Mouse (Mus musculus) forebrain, embryonic 10.5 days (tissue): Measurements from ENCODE around the gene Usp49. TPM values are rescaled to one million over a fixed set of nuclear protein-coding genes. Genes with fewer than 3 reads are reported as not detected.
"Not testable (repeated sequence)": the region's sequence is repeated elsewhere in the genome, so short reads cannot be mapped to it uniquely, and the experiment has no call there.

Experiments
- DNase-seq: peaks from one replicate; pipeline ENCODE4 v3.0.0-alpha.2; 2017; ENCODE audit warnings: low spot score; ENCODE audit errors: extremely low spot score
- H3K27ac ChIP-seq: fragments of 300-500 bp; sonication (generic); 2 replicates; pipeline ENCODE4 v1.5.1; 2016; ENCODE audit warnings: mild to moderate bottlenecking
- H3K27me3 ChIP-seq: fragments of 300-500 bp; sonication (generic); 2 replicates; pipeline ENCODE4 v1.6.1; 2016; ENCODE audit warnings: mild to moderate bottlenecking; ENCODE audit not compliant: poor library complexity, severe bottlenecking
- H3K36me3 ChIP-seq: fragments of 300-500 bp; sonication (generic); replicated peaks from 2 replicates; pipeline ENCODE4 v1.6.1; 2016; ENCODE audit warnings: mild to moderate bottlenecking, moderate library complexity
- H3K4me1 ChIP-seq: fragments of 300-500 bp; sonication (generic); 2 replicates; pipeline ENCODE4 v1.6.1; 2016
- H3K4me3 ChIP-seq: fragments of 300-500 bp; sonication (generic); 2 replicates; pipeline ENCODE4 v1.5.1; 2016; ENCODE audit warnings: mild to moderate bottlenecking, moderate library complexity
- H3K9me3 ChIP-seq: fragments of 300-500 bp; sonication (generic); 2 replicates; pipeline ENCODE4 v1.6.1; 2016; ENCODE audit warnings: mild to moderate bottlenecking, moderate library complexity
- WGBS: fragments of 180-500 bp; shearing (Covaris S2); methylation state at CpG from one replicate; pipeline ENCODE4 v1.1.7; 2016; 5-methylcytosine and 5-hydroxymethylcytosine counted together
- polyA plus RNA-seq: library from polyadenylated mRNA; unstranded; fragments of >200 nt; fragmentation: Nextera tagmentation; extraction: Ambion mirVana; gene quantifications from 2 replicates; pipeline ENCODE4 v1.2.1, GENCODE M21; 2016

Gene Usp49
- polyA plus RNA-seq, 1 experiment from 2014 or later = 6.0 TPM

DNA sequence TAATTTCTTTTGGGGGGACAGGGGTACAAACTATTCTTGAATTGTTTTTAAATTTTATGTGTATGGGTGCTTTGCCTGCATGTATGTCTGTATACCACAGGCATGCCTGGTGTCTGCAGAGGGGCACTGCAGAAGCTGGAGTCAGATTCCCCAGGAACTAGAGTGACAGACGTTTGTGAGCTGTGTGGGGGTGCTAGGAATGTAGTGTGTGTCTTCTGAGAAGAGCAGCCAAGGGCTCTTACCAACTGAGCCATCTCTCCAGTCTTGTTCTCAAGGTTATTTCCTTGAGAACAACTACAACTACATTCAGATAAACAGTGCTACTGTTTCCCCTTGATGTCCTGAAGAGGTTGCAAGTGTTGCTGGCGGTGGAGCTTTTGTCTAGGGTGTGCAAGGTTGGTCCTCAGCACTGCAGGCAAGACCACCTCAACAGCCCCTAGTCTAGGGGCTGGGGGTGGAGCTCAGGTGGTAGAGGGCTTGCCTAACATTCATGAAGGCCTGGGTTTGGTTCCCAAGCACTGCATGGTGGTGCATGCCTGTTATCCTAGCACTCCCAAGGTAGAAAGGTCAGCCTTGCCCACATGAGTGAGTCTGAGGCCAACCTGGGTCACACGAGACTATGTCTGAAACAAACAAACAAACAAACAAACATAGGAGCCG lies 1.8 kb downstream of the Usp49 start:
- H3K27ac ChIP-seq = no peak overlapping the region
- WGBS = 73% methylated on average over 4 of the region's 4 CpGs
- H3K9me3 ChIP-seq = no peaks in the 10 kb centered on the region
- DNase-seq = no peak
- peaks cover 17% of the 10 kb centered on the region for H3K36me3 ChIP-seq
- no peak overlapping the region for H3K4me3 ChIP-seq
- no peaks in the 10 kb centered on the region for H3K27me3 ChIP-seq
- H3K4me1 ChIP-seq = peaks cover 43% of the 10 kb centered on the region

DNA sequence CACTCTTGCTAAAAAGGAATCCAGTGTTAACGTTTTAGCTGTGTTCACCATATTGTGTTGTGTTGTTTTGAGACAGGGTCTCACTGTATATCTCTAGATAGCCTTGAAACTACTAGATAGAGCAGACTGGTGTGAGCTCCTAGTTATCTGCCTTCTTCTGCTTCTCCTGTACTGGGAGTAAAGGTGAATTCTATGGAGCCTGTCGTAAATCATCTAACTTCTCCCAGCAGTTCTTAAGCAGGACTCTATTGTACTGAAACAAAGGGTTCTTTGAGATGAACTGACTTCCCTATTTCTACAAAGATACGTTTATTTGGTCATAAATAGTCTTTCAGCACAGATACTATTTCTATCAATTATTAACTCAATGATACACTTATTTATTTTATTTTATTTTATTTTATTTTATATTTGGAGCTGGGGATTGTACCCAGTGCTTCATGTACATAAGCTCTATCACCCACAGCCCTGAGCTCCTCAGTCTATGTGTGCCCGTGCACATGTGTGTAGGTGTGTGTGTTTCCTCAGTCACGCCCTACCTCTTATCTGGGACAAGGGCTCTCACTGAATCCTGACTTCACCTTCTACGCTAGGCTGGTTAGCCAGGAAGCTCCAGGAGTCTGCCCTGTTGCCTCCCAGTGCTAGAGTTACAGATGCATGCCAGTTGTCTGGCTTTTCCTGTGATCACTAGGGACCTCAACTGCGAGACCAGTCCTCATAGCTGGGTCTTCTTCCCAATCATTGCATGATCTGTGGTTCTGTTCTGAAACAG lies 3.7 kb downstream of the Usp49 start:
- Histone ChIP-seq H3K9me3 (no peaks in the 10 kb centered on the region), H3K4me3 (no peak overlapping the region), H3K4me1 (peaks cover 41% of the 10 kb centered on the region), H3K27ac (no peak overlapping the region), H3K27me3 (no peaks in the 10 kb centered on the region), H3K36me3 (peaks cover 15% of the 10 kb centered on the region)
- no peak for DNase-seq
- 83% methylated on average over 7 of the region's 7 CpGs for WGBS

DNA sequence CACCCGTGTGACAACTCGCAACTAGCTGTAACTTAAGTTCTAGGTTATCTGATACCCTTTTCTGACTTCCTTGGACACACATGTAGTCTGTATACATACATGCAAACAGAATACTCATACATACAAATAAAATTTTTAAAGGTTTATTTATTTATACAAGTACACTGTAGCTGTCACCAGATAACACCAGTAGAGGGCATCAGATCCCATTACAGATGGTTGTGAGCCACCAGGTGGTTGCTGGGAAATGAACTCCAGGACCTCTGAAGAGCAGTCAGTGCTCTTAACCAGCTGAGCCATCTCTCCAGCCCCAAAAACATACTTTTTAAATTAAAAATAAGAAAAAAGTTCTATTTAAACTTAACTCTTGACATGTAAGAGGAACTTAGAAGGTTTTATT lies 12.5 kb downstream of the Usp49 start:
- no peak for DNase-seq
- H3K27me3 ChIP-seq = no peaks in the 10 kb centered on the region
- peaks cover 16% of the 10 kb centered on the region for H3K4me1 ChIP-seq
- no peak overlapping the region for H3K4me3 ChIP-seq
- no peak overlapping the region for H3K27ac ChIP-seq
- WGBS = 89% methylated on average over 2 of the region's 2 CpGs
- H3K36me3 ChIP-seq = no peaks in the 10 kb centered on the region
- no peaks in the 10 kb centered on the region for H3K9me3 ChIP-seq

DNA sequence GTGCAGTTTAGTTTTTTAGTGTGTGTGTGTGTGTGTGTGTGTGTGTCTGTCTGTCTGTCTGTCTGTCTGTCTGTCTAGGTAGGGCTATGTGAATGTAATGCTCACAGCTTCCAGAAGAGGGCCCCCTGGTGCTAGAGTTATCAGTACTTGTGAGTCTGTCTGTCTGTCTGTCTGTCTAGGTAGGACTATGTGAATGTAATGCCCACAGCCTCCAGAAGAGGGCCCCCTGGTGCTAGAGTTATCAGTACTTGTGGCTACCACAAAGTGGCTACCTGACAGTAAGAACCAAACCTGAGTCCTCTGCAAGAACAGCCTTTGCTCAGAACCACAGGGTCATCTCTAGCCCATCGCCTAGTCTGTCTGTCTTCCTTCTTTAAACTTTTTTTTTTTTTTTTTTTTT lies 16.2 kb downstream of the Usp49 start:
- H3K4me3 ChIP-seq = no peak overlapping the region
- H3K27me3 ChIP-seq = no peaks in the 10 kb centered on the region
- DNase-seq = peak; percentile 63
- WGBS = 47% methylated on average over 1 of the region's 1 CpGs
- H3K4me1 ChIP-seq = peaks cover 39% of the 10 kb centered on the region
- no peak overlapping the region for H3K27ac ChIP-seq
- H3K36me3 ChIP-seq = 0 out of 2 replicates have a peak, but pooled peaks cover 4% of the 10 kb centered on the region
- no peaks in the 10 kb centered on the region for H3K9me3 ChIP-seq

DNA sequence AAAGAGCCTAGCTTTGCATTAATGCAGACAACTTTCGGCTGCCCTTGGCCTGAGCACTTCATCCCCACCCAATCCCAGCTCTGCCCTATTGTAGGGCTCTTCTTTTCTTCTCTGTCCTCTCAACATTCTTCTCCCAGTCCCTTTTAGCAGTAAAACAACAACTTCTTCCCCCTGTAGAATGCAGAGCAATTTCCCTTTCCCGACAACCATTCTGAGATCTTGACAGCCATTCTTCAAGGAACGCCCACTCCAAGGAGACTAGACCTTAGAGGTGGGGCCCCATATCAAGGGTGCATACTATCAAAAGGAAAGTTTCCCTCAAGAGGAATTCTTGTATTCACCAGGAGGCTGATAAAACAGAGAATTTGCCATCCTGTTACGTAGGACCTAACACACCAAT lies 18.5 kb downstream of the Usp49 start:
- WGBS = 56% methylated on average over 4 of the region's 4 CpGs

DNA sequence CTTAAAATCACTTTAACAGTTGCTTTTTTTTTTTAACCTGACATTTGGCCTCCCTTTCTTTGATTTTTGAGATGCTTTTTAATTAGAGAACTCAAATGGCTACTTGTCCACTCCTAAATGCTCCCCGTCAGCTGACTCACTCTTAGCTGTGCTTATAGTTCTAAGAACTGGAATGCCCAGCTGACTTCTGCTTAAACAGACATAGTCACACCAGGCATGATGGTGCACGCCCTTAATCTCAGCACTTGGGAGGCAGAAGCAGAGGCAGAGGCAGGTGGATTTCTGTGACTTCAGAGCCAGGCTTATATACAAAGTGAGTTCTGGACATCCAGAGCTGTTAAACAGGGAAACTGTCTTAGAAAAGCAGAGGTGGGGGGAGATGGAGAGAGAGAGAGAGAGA lies 21.5 kb downstream of the Usp49 start:
- no peak overlapping the region for H3K4me3 ChIP-seq
- WGBS = 80% methylated on average over 2 of the region's 2 CpGs
- H3K4me1 ChIP-seq = peaks cover 51% of the 10 kb centered on the region
- no peaks in the 10 kb centered on the region for H3K27me3 ChIP-seq
- DNase-seq = no peak
- H3K27ac ChIP-seq = no peak overlapping the region
- H3K9me3 ChIP-seq = no peaks in the 10 kb centered on the region
- peaks cover 16% of the 10 kb centered on the region for H3K36me3 ChIP-seq

More for the DNA sequence above, 18.5 kb downstream of the Usp49 start:
- Histone ChIP-seq H3K4me3 (no peak overlapping the region), H3K36me3 (peaks cover 11% of the 10 kb centered on the region), H3K4me1 (peaks cover 51% of the 10 kb centered on the region), H3K9me3 (no peaks in the 10 kb centered on the region), H3K27me3 (no peaks in the 10 kb centered on the region), H3K27ac (peak overlapping the region; percentile 31; the same call in 1 of the 2 replicates)
- DNase-seq = no peak

DNA sequence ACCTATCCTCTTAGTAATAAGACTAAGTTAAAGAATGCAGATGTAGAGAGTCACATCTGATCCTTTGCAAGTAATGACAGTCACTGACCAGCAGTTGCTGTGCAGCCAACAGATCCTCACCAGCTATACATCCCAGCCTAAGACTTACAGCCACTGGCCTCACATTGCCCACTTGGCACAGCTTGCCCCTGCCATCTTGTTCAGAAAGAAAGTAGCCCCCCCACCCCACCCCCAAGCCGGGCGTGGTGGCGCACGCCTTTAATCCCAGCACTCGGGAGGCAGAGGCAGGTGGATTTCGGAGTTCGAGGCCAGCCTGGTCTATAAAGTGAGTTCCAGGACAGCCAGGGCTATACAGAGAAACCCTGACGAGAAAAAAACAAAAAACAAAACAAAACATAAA lies 23.9 kb downstream of the Usp49 start:
- not testable (repeated sequence) for DNase-seq, H3K4me3 ChIP-seq, H3K27me3 ChIP-seq, H3K9me3 ChIP-seq, H3K27ac ChIP-seq
- Histone ChIP-seq H3K4me1 (peaks cover 30% of the 10 kb centered on the region), H3K36me3 (peaks cover 16% of the 10 kb centered on the region)
- 87% methylated on average over 8 of the region's 8 CpGs for WGBS

DNA sequence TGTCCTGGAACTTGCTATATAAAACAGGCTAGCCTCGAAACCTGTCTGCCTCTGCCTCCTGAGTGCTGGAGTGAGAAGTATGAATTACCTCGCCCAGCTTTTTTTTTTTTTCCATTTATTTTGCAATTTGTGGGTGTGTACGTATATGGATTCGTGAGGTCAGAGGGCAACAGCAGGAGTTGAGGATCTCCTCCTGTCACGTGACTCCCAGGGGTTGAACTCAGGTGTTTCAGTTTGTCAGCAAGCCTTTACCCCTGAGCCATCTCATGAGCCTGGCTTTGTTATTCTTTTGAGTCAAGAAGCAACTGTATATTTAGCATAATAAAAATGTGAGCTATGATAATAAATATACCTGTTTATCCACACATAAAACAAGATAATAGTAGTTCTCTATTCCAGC lies 25.2 kb downstream of the Usp49 start:
- Histone ChIP-seq H3K27me3 (no peaks in the 10 kb centered on the region), H3K4me3 (no peak overlapping the region), H3K4me1 (peaks cover 21% of the 10 kb centered on the region), H3K9me3 (no peaks in the 10 kb centered on the region), H3K27ac (no peak overlapping the region), H3K36me3 (peaks cover 20% of the 10 kb centered on the region)
- WGBS = 86% methylated on average over 5 of the region's 5 CpGs
- no peak for DNase-seq

DNA sequence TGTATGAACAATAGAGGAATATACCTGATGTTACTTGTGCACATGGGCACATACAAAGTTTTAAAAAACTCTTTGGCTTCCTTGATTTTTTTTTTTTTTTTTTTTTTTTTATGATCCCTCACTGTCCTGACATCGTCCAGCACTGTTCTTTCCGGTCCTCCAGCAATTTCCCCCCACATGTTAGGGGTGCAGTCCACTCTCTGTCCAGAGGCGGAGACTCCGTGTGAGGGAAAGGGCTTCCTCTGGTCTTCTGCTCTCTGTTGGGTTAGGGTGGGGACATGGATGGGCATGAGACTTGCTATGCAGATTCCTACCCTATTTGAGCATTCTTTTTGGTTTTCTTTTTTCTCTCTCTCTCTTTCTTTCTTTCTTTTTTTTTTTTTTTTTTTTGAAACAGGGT lies 27.4 kb downstream of the Usp49 start:
- Histone ChIP-seq H3K4me3 (no peak overlapping the region), H3K36me3 (peaks cover 20% of the 10 kb centered on the region), H3K9me3 (no peaks in the 10 kb centered on the region), H3K4me1 (peaks cover 16% of the 10 kb centered on the region), H3K27me3 (no peaks in the 10 kb centered on the region), H3K27ac (no peak overlapping the region)
- no peak for DNase-seq
- 83% methylated on average over 4 of the region's 4 CpGs for WGBS

DNA sequence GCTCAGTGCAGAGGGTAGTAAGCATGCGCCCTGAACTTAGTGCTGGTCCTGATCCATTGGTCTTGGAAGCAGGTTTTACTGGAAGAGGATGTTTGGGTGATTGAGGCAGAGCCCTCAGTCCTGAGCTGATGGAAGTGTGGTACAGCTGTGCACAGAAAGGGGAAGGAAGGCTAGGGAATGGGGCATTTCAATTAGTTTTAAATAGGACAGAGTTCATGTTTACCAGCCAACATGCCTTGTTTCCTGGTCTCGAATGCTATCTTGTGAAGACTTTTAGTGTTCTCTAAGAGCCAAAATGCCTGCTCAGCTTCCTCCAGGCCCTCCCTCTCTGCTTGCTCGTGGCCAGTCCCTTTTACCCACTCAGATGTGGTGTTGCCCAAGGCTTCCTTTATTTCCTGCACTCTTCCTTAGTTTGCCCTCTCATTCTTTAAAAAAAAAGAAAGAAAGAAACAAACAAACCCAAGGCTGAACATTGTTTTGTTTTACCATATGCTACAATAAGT lies 28.3 kb downstream of the Usp49 start:
- 88% methylated on average over 3 of the region's 3 CpGs for WGBS
- no peak overlapping the region for H3K27ac ChIP-seq
- no peaks in the 10 kb centered on the region for H3K9me3 ChIP-seq
- peaks cover 14% of the 10 kb centered on the region for H3K36me3 ChIP-seq
- H3K4me3 ChIP-seq = no peak overlapping the region
- peaks cover 25% of the 10 kb centered on the region for H3K4me1 ChIP-seq
- DNase-seq = no peak
- no peaks in the 10 kb centered on the region for H3K27me3 ChIP-seq

DNA sequence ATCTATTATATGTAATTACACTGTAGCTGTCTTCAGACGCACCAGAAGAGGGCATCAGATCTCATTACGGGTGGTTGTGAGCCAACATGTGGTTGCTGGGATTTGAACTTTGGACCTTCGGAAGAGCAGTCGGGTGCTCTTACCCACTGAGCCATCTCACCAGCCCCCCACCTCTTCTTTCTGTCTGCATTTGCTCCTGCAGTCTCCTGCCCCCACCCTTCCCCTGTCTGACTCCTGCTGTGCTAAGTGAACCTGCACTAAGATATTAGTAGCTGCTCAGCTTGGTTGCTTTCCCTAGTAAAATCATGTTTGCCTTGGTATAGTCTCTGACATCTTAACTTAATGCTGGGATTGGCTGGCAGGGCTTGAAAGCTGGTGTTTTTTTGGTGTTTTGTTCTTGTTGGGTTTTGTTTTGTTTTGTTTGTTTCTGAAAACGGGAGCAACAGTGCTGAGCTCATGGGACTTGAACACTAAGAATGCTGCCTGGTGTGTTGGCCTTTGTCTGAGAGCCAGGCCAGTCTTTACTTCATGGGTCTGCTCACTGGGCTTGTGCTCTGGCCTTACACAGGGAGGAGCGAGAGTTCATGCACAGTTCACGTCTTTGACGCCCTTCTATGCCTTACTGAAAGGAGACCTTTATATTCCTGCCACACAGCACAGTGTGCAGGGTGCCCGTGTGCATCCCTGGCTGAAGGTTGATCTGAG lies 32.7 kb downstream of the Usp49 start:
- Histone ChIP-seq H3K36me3 (peaks cover 8% of the 10 kb centered on the region; the same call in 1 of the 2 replicates), H3K4me3 (no peak overlapping the region), H3K27me3 (0 out of 2 replicates have a peak, but pooled peaks cover 5% of the 10 kb centered on the region), H3K4me1 (peaks cover 41% of the 10 kb centered on the region), H3K9me3 (no peaks in the 10 kb centered on the region), H3K27ac (peak overlapping the region; percentile 72)
- DNase-seq = peak; percentile 63
- 33% methylated on average over 9 of the region's 9 CpGs for WGBS

DNA sequence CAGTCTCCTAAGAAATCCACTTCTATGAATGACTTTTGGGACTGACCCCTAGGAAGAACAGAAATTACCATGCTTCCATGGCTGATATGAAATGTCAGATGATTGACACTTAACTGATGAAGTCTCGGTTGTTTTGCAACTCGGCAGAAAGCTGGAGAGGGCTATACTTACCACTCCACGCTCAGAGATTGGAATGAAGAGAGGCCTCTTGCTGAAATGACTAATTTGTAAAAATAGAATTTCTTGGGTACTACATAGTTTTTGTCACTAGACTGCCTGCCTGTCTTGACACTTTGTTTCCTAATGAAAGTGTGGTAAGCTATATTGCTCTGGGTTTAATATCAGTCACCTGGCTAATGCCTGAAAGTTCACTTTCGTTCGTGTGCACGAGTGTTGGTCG lies 34.0 kb downstream of the Usp49 start:
- DNase-seq = no peak
- H3K4me3 ChIP-seq = no peak overlapping the region
- 94% methylated on average over 7 of the region's 7 CpGs for WGBS
- peaks cover 6% of the 10 kb centered on the region; the same call in 1 of the 2 replicates for H3K36me3 ChIP-seq
- peaks cover 48% of the 10 kb centered on the region for H3K4me1 ChIP-seq
- H3K9me3 ChIP-seq = no peaks in the 10 kb centered on the region
- peaks cover 5% of the 10 kb centered on the region; the same call in 1 of the 2 replicates for H3K27me3 ChIP-seq
- H3K27ac ChIP-seq = no peak overlapping the region
